Mouse (Mus musculus) liver, adult (tissue): ENCODE data around the gene Dlgap4.

ENCODE experiments used
- GATA4 ChIP-seq: IDR thresholded peaks from 2 replicates; pipeline ENCODE4 v1.6.1; 2014; ENCODE audit warnings: mild to moderate bottlenecking, low read length; ENCODE audit not compliant: insufficient replicate concordance

Gene Dlgap4

DNA sequence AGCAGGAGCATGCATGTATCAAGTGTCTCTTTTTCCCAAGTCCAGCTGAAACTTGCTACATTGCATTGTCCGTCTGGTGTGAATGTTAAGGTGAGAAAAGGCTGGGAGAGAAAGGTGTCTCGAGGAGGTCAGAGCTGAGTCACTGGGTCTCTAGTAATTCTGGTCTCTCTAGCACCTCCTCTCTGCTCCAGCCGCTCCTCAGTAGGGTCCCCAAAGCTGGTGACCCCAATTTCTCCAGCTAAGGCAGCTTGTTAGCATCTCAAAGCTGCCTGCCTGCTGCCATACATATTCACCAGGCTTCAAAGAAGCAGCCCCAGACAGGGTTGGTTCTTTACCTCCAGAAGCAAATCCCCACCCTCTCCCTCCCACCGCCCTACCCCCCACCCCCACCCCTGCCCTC lies 29.4 kb downstream of the Dlgap4 start:
- no peak for TF ChIP-seq GATA4

DNA sequence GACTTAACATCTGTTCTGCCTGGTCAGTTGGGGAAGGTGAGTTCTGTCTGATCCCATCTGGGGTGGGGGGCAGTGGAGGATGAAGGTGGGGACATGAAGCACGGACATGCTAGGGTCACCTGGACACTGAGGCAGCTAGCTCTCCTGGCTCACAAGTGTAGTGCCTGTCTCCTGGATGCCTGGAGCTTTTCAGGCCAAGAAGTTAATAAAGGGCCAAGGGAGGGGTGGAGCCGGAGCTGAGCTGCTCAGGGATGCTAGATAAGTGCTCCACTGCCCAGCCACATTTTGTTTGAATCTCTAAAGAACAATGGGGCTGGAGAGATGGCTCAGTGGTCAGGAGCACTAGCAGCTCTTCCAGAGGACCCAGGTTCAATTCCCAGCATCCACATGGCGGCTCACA lies 29.9 kb downstream of the Dlgap4 start:
- TF ChIP-seq GATA4 = no peak

DNA sequence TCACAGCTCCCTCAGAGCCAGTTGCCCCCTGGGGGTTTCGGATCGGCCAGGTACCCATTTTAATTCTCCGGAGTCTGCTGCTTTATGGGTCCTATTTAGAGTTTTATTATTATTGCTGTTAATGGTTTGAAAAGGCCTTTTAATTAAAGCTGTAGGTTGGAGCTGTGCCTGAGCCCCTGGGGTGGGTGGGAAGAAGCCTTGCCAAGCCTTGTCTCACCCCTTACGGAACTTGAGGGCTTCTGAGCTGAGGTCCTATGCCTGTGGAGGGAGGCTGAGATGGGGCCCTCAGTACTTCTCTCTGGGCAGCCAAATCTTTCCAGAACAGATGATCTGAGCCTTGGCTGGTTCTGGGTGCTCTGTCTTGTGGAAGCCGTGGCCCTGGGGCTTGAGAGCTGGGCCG lies 31.6 kb downstream of the Dlgap4 start:
- no peak for TF ChIP-seq GATA4

DNA sequence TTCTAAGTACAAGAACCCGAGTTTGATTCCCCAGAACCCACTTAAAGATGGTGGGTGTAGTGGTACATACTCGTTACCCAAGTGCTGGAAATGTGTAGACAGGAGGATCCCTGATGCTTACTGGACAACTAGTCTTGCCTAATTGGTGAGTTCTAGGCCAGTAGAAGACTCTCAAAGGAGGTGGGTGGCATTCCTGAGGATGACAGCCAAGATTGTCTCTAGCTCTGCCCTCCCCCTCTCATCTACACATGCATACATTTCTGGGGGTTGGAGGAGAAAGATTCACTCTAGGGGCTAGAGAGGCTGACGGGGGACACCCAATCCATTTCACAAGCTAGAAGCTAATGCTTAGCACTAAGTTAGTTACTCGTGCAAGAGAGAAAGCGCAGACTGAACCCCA lies 33.4 kb downstream of the Dlgap4 start:
- no peak for TF ChIP-seq GATA4

DNA sequence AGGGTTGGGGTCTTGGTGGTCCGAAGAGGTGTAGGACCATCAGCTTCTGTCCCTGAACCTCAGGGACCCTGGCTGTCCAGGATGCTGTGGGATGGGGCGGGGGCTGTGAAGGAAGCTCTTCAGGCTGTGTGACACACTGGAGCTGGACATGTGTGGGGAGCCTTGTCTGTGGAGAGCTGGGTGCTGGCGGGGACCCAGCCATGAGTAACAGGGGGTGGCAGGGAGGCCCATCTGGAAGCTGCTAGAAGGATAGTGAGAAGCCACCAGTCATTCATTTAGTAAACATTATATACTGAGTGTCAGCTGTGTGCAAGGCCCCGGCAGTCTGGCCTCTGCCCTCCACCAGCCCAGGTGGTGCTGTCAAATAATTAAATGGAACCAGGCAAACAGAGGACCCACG lies 34.5 kb downstream of the Dlgap4 start:
- TF ChIP-seq GATA4 = no peak

DNA sequence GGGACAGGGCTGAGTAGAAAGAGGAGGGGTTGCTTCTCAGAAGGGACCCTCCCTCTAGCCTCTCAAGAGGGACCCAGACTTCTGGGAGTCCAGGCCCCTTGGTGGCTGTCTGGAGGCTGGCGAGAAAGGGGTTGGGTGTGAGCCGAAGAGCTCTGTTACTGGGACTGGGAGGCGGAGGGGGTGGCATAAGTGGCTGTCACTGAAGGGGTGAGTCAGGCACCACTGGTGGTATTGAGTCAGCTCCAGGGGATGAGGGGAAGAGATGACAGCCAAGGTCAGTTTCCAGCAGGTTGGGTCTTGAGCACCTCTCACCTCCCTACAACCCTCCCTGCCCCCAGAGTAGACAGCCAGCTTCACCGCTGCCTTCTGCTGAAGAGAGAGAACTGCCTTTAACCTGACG lies 35.9 kb downstream of the Dlgap4 start:
- no peak for TF ChIP-seq GATA4

DNA sequence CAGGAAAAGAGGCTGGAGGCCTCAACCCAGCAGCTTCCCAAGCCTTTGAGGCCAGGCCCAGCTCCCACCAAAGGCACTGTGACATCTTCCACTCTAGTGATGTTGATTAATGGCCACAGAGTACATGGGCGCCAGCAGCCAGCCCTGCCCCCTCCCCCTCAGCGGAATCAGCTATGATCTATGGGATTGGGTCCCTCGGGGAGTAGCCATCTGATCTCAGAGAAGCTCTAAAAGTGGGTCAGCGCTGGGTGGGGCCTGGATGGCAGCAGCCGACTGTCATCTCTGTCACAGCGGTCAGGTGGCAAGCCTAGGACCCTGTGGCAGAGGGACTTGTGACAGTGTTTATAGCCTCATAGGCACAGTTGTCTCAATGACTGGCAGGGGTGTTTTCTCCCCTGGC lies 37.5 kb downstream of the Dlgap4 start:
- no peak for TF ChIP-seq GATA4

DNA sequence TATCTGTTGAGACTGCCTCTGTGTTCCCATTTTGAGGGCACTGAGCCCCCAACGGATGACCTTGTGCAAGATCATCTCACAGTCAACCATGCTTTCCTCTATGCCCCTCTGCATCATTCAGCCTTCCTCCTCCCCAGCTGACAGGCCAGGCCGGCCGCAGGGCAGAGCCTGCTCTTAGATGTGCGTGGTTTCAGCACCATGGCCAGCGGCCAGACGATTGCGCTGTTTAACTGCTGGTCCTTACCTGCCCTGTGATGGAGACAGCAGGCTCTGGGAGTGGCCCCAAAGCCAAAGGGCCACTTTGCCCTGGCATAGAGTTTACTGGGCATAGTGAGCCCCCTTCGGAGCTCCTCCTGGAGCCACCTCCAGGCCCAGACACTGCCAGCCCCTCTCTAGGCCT lies 39.3 kb downstream of the Dlgap4 start:
- no peak for TF ChIP-seq GATA4

DNA sequence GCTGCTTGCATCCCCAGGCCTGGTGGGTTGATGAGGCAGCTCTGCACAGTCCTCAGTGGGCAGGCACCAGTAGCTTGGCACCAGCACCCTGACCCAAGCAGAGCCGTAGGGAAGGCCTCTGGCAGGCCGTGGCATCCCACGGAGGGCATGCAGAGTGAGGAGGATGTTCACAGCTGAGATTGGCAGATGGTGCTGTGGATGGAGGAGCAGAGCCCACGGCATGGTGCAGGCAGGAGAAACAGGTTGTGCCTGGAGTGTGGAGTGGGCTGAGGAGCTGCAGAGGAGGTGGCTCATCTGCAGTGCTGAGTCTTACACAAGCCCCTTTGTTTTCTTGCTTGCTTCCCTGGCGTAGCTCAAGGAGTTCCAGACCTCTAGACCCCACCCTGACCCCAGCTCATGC lies 40.6 kb downstream of the Dlgap4 start:
- no peak for TF ChIP-seq GATA4

DNA sequence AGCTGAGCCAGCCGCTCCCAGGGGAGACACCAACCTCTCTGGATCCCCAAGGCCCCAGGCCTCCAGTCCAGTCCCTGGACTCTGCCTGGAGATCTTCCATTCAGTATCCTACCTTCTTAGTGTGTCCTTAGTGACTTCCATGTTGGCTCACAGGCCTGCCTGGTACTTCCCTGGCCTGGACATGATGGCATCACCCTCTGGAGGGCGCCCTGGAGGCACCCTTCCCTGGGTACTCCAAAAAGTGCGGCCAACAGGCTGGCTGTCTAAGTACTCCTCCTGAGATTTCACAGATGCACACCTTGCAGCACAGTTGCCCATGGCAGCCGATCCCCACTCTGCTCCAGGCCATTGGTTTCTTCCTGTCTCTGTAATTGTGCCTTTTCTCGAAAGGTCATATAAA lies 42.1 kb downstream of the Dlgap4 start:
- no peak for TF ChIP-seq GATA4

DNA sequence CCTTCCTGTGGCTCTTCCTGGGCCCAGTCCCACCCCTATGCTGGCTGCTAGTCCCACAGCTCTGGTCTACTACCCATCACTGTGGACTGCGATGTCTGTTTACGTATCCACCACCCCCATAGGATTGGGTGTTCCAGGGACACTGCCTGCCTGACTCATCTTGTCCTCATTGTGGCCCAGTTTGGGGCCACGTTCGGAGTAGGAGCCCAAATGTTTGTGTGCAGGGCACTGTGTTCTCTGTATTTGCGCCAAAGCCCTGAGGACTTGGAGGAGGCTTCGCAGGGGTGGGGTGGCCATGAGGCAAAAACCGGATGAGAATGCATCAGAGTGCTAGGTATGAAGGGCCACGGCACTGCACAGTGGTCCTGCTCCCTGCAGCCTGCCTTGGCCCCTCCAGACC lies 44.0 kb downstream of the Dlgap4 start:
- TF ChIP-seq GATA4 = no peak

DNA sequence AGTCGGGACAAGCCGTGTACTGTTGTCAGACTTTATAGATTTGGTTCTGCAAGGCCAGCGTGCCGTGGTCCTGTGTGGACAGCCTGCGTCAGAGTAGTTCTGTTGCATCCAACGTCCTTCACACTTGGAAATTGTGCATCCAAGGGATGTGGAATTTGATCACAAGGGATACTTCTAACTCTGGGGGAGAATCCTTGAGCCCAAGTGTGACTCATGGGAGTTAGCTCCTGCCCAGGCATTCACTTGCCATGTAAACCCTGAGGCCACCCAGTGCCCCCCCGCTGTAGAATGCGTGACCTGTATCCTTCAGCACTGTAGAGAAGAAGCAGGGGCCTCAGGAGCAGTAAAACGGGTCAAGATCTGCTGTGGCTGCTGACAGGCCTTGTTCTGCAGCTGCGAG lies 44.7 kb downstream of the Dlgap4 start:
- TF ChIP-seq GATA4 = no peak

DNA sequence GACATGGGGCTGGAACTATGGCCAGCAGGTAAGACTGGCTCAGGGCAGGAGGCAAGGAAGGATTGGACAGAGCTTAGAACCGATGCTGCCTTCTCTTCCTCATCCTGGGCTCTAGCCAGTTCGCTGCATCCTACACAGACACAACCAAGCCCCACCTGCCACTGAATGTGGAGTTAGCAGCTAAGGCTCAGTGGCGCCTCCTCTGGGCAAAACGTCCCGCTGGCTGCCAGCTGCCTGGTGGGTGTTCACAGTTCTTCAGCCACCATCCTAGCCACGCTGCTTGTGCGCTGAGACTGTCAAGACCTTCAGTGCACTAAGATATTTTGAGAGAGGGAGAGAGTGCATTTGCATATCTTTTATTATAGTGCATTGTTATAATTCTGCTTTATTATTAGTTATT lies 45.2 kb downstream of the Dlgap4 start:
- no peak for TF ChIP-seq GATA4

DNA sequence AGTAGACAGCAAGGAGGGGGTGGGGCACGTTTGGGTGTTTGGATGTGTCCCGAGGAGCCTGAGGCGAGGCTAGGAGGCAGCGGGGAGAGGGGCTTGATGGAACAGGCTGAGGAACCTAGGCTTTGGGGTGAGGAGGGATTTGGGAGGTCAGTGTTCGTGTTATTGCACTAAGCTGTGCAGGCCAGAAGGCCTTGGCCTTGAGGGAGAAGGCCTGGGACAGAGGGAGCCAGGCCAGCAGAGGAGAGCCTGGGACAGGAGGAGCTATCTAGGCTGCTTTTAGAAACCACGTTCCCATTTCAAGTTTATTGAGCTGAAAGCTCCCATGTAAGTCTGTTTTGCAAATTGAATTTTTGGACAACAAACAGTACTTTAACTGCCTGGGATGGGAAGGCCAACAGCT lies 46.5 kb downstream of the Dlgap4 start:
- no peak for TF ChIP-seq GATA4

DNA sequence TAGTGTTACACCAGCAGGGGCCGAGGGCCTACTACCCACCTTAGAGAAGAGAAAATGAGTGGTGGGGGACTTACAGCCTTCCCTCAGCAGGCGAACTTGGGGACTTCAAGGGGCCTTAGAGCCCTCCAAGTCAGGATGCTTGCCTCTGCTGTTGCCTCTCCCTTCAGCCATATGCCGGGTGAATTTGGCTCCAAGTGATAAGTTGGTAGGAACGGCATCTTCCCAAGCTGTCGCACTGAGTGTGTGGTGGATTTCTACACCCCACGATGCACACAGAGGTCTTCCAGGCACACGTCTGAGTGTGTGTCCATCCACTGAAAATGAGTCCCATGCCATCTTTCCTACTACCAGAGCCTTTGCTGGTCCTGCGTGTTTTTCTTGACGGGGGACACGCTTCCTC lies 49.7 kb downstream of the Dlgap4 start:
- TF ChIP-seq GATA4 = no peak

DNA sequence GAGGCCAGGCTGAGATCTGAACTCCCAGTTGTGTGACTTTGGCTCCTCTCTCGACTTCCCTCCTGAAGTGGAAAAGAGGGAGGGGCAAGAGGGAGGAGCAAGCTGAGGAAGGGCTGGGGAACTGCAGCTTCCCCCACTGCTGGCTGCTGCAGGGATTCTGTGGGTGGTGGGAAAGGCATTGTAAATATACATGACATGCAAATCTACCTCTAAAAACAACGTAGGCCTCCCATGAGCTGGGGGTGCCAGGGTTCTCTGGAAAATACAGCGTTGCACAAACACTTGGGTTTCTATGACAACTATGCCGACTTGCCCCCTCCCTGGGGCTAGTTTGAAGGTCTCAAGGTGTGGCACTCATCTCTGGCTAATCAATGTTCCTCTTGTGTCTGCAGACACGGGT lies 50.9 kb downstream of the Dlgap4 start:
- no peak for TF ChIP-seq GATA4

DNA sequence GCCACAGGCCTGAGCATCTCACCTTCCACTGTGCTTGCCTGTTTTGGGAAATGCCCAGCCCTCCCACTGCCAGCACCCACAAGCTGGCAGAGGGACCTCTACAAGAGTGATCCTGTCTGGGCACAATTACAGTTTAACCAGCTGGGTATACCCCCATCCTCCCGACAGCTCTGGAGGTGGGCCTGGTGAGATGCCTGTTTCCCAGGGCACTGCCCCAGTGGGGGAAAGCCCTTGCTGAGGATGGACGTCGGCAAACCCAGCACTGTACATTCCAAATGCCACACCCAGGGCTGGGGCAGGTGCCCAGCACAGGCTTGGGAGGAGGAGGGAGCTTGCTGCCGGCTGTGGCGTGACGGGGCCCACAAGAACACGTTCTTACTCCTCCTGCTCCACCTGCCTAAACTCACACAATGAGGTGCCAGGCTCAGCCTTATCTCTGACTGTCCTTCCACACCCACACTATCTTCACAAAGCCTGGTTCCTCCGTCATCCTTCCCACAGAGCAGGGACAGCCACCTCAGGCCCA lies 51.6 kb downstream of the Dlgap4 start:
- TF ChIP-seq GATA4 = no peak
